Mouse (Mus musculus) embryonic facial prominence, embryonic 11.5 days (tissue): ENCODE results near the gene Ccdc3. TPM values are rescaled to one million over a fixed set of nuclear protein-coding genes. Genes with fewer than 3 reads are reported as not detected.

Experiments used
- ATAC-seq: fragments of 200-750 bp; cut with Nextera tagmentation; replicated peaks from 2 replicates; pipeline ENCODE4 v1.8.0; 2017; ENCODE audit warnings: low read depth; ENCODE audit not compliant: insufficient number of reproducible peaks, low FRiP score, low TSS enrichment
- DNase-seq: peaks from one replicate; pipeline ENCODE4 v3.0.0-alpha.2; 2015; ENCODE audit warnings: low spot score
- H3K27ac ChIP-seq: fragments of 300-500 bp; sonication (generic); replicated peaks from 2 replicates; pipeline ENCODE4 v1.5.1; 2014; ENCODE audit warnings: mild to moderate bottlenecking, low read depth, low read length, control low read depth
- H3K27me3 ChIP-seq: fragments of 300-500 bp; sonication (generic); 2 replicates; pipeline ENCODE4 v1.6.1; 2014; ENCODE audit warnings: mild to moderate bottlenecking, low read length, moderate library complexity, mixed read lengths; ENCODE audit not compliant: control insufficient read depth, insufficient read depth
- H3K36me3 ChIP-seq: fragments of 300-500 bp; sonication (generic); replicated peaks from 2 replicates; pipeline ENCODE4 v1.6.1; 2014; ENCODE audit warnings: low read depth, mild to moderate bottlenecking, low read length, moderate library complexity, mixed read lengths; ENCODE audit not compliant: control insufficient read depth, insufficient read depth
- H3K4me1 ChIP-seq: fragments of 300-500 bp; sonication (generic); 2 replicates; pipeline ENCODE4 v1.6.1; 2014; ENCODE audit warnings: low read length, mixed read lengths; ENCODE audit not compliant: control insufficient read depth, insufficient read depth
- H3K4me2 ChIP-seq: fragments of 300-500 bp; sonication (generic); 2 replicates; pipeline ENCODE4 v1.6.1; 2014; ENCODE audit warnings: low read depth, mild to moderate bottlenecking, control low read depth, low read length, moderate library complexity
- H3K4me3 ChIP-seq: fragments of 300-500 bp; sonication (generic); 2 replicates; pipeline ENCODE4 v1.5.1; 2014; ENCODE audit warnings: low read depth, low read length, control low read depth
- H3K9ac ChIP-seq: fragments of 300-500 bp; sonication (generic); replicated peaks from 2 replicates; pipeline ENCODE4 v1.6.1; 2014; ENCODE audit warnings: mild to moderate bottlenecking, control low read depth, low read length
- H3K9me3 ChIP-seq: fragments of 300-500 bp; sonication (generic); replicated peaks from 2 replicates; pipeline ENCODE4 v1.6.1; 2016; ENCODE audit warnings: mild to moderate bottlenecking, low read length, inconsistent platforms, mixed read lengths; ENCODE audit not compliant: control insufficient read depth
- WGBS: fragments of 180-500 bp; shearing (Covaris S2); extraction: QIAGEN DNeasy Blood & Tissue Kit; methylation state at CpG from one replicate; pipeline ENCODE4 v1.1.7; 2014; 5-methylcytosine and 5-hydroxymethylcytosine counted together
- polyA plus RNA-seq: library from polyadenylated mRNA; unstranded; fragments of >200 nt; fragmentation: Nextera tagmentation; extraction: Ambion mirVana; gene quantifications from 2 replicates; pipeline ENCODE4 v1.2.1, GENCODE M21; 2014

Gene Ccdc3
- polyA plus RNA-seq, 1 experiment from 2014 or later, result 2.4 TPM

DNA sequence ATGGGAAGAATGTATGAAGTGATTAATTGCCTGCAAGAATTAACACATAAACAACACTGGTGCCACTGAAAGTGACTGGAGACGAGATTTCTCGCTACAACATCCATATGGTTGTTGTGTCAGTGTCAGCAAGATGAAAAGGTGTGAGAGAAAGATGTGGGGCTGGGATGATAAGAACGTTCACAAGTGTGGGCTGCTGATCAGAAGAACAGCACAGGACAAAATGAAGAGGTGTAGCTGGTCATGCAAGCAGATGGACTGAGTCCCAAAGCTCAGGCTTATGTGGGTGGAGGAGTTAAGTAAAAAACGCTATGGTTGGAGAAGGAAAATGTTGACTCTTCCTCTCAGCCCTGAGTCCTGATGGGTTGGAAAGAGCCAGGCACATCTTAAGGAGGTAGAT lies 46.6 kb downstream of the Ccdc3 start:
- no peaks in the 10 kb centered on the region for H3K36me3 ChIP-seq
- H3K4me2 ChIP-seq, result no peak overlapping the region
- ATAC-seq (no peak), DNase-seq (no peak)
- no peak overlapping the region for H3K27ac ChIP-seq
- H3K27me3 ChIP-seq, result no peaks in the 10 kb centered on the region
- H3K9me3 ChIP-seq, result no peaks in the 10 kb centered on the region
- 83% methylated on average over 4 of the region's 4 CpGs for WGBS
- no peak overlapping the region for H3K9ac ChIP-seq
- no peaks in the 10 kb centered on the region for H3K4me1 ChIP-seq
- H3K4me3 ChIP-seq, result no peak overlapping the region

DNA sequence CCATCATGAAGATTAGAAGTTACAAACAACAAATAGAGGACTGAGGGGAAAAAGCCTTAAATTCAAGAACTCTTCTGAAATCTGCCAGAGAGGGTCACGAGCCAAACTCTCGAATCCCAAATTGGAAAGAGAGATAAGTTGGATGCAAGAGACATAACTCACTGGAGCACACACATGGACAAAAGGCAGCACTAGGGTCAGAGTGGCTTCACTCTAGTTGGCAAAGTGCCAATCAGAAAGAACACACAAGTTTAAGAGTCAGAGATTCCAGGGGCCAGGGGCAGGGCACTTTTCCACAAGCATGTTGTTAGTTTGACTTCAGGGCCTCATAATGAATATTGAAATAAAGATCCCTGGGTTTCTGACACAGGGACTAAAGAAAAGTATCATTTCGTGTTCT lies 48.1 kb downstream of the Ccdc3 start:
- DNase-seq, result no peak
- no peak overlapping the region for H3K27ac ChIP-seq
- H3K4me1 ChIP-seq, result no peaks in the 10 kb centered on the region
- no peak overlapping the region for H3K9ac ChIP-seq
- no peak overlapping the region for H3K4me3 ChIP-seq
- WGBS, result 90% methylated on average over 3 of the region's 3 CpGs
- no peak for ATAC-seq
- H3K36me3 ChIP-seq, result no peaks in the 10 kb centered on the region
- no peak overlapping the region for H3K4me2 ChIP-seq
- no peaks in the 10 kb centered on the region for H3K27me3 ChIP-seq
- no peaks in the 10 kb centered on the region for H3K9me3 ChIP-seq

DNA sequence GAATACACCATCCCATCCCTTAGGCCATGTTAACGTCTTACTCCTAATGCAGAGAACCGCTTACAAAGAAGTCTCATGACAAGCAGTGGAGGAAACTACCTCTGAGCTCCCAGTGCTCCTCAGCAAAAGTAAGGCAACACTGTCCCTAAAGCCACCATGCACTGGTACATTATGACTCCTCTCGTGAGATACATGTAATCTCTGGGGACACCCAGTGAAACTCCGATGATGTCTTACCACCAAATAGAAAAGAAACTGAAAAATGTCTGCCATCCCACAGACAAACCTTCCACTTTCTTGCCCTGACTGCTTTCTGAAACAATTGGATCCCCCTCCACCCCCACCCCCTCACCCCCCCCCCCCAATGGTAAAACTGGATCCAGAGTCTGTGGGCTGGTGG lies 54.6 kb downstream of the Ccdc3 start:
- Histone ChIP-seq H3K4me2 (no peak overlapping the region), H3K4me1 (no peaks in the 10 kb centered on the region), H3K27ac (no peak overlapping the region), H3K27me3 (no peaks in the 10 kb centered on the region), H3K9ac (no peak overlapping the region), H3K9me3 (no peaks in the 10 kb centered on the region), H3K4me3 (no peak overlapping the region), H3K36me3 (no peaks in the 10 kb centered on the region)
- 94% methylated on average over 4 of the region's 4 CpGs for WGBS
- ATAC-seq, result no peak
- DNase-seq, result no peak

DNA sequence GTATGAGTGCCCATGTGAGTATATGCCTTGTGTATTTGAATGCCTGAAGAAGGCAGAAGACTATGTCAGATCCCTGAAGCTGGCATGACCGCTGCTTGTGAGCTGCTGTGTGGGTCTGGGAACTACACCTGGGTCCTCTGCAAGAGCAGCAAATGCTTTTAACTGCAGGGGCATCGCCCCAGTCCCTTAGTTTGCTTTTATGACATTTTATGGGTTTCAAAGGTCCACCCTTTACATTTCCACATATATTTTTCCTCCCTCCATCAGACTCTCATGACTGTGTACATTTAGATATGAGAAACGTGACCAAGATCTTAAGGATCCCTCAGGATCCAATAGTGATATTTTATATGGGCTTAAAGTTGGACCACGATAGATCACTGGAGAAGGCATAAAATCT lies 55.5 kb downstream of the Ccdc3 start:
- H3K27me3 ChIP-seq, result no peaks in the 10 kb centered on the region
- 78% methylated on average over 4 of the region's 4 CpGs for WGBS
- H3K27ac ChIP-seq, result no peak overlapping the region
- H3K9me3 ChIP-seq, result no peaks in the 10 kb centered on the region
- no peak overlapping the region for H3K9ac ChIP-seq
- no peak overlapping the region for H3K4me3 ChIP-seq
- H3K4me1 ChIP-seq, result no peaks in the 10 kb centered on the region
- DNase-seq (no peak), ATAC-seq (no peak)
- H3K36me3 ChIP-seq, result no peaks in the 10 kb centered on the region
- H3K4me2 ChIP-seq, result no peak overlapping the region

DNA sequence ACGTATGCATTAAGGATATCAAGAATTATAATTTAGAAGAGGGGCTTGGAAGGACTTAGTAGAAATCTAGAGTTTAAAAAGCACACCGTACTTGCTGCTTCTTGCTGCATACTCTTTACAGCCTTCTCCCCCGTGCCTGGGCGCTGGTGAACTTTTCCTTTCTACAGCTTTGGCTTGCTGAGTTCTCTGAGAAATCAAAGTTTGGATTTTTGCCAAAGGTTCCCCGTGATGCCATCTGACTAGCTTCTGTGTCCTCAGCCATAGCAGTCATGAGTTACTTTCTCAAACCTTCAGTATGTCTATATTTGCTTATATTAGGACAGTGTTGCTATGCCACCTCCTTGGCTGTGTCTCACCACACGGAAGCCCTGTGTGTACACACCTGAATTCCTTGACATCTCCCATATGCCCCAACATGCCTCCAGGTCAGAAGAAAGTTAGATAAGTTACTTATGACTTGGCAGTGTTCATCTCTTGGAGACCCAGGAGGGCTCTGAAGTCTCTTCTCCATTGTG lies 57.2 kb downstream of the Ccdc3 start:
- WGBS, result 87% methylated on average over 6 of the region's 6 CpGs
- Histone ChIP-seq H3K4me2 (no peak overlapping the region), H3K4me3 (no peak overlapping the region), H3K4me1 (no peaks in the 10 kb centered on the region), H3K9ac (no peak overlapping the region), H3K27ac (no peak overlapping the region), H3K9me3 (no peaks in the 10 kb centered on the region), H3K27me3 (no peaks in the 10 kb centered on the region), H3K36me3 (no peaks in the 10 kb centered on the region)
- DNase-seq (no peak), ATAC-seq (no peak)

DNA sequence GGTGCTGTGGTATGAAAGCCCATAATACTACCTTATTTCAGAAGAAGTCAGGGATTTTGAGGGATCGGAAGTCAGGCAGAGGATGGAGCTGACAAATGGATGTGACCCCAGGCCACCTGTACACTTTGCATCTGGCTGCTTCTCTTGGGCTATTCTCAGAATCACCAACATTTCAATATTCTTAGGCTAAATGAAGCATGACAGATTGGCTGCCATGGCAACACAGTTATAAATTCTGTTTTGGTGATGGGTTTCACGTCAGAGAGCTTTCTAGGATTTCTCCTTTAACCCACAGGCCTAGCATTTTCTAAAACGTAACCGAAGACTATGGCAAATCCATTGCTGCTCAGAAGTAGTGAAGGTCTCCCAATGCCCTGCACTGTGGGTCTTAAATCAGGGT lies 59.9 kb downstream of the Ccdc3 start:
- Histone ChIP-seq H3K4me3 (no peak overlapping the region), H3K27me3 (no peaks in the 10 kb centered on the region), H3K27ac (no peak overlapping the region), H3K36me3 (no peaks in the 10 kb centered on the region), H3K9me3 (no peaks in the 10 kb centered on the region), H3K9ac (no peak overlapping the region), H3K4me1 (no peaks in the 10 kb centered on the region), H3K4me2 (no peak overlapping the region)
- WGBS, result 78% methylated on average over 4 of the region's 4 CpGs
- ATAC-seq (no peak), DNase-seq (no peak)

DNA sequence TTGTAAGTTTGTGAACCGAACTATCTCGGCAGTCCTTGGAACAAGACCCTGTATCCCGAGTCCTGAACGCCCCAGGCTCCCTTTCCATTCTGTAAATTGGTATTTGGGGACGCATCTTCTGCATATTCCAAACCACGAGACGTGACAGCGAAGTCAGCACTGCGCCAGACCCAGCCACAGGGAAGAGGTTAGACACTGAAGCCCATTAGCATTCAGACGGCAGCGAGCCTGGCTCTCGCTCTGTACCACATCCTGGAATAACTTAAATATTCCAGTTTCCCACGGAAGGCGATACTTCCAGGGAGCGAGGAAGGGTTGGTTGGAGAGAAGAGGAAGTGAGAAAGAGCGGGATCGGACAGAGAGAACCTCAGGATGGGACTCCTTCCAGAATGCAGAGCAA lies 61.7 kb downstream of the Ccdc3 start:
- H3K27me3 ChIP-seq, result no peaks in the 10 kb centered on the region
- 79% methylated on average over 17 of the region's 17 CpGs for WGBS
- no peaks in the 10 kb centered on the region for H3K4me1 ChIP-seq
- no peaks in the 10 kb centered on the region for H3K9me3 ChIP-seq
- DNase-seq (no peak), ATAC-seq (no peak)
- H3K4me3 ChIP-seq, result no peak overlapping the region
- no peak overlapping the region for H3K9ac ChIP-seq
- H3K27ac ChIP-seq, result no peak overlapping the region
- H3K4me2 ChIP-seq, result no peak overlapping the region
- no peaks in the 10 kb centered on the region for H3K36me3 ChIP-seq

DNA sequence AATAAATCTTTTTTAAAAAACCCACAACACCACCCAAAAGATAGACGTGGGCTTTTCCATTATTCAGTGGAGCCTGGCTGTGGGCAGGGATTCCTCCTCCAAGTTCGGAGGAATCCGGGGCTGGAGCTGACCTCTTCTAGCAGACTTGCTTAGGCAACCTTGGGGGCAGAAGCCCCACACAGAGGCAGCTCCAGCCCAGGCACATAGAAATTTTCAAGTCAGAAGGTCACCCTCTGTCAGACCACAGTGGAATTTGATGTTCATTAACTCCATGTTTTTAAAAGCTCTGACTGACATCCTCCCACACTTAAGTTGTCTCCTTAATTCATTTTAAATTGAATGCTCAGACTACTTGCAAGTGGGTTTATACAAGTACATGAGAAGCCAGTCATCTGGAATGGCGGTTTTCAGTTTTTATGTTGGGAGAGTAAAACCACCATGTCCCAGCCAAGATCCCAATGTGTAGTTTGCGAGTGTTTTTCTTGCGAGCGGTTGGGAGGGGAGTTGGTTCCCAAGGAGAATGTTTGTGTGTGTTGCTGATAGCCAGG lies 63.3 kb downstream of the Ccdc3 start:
- 69% methylated on average over 7 of the region's 7 CpGs for WGBS
- Histone ChIP-seq H3K4me3 (no peak overlapping the region), H3K4me2 (no peak overlapping the region), H3K27ac (no peak overlapping the region), H3K9me3 (no peaks in the 10 kb centered on the region), H3K4me1 (no peaks in the 10 kb centered on the region), H3K9ac (no peak overlapping the region), H3K27me3 (no peaks in the 10 kb centered on the region), H3K36me3 (no peaks in the 10 kb centered on the region)
- ATAC-seq (no peak), DNase-seq (no peak)
